Mouse (Mus musculus): ENCODE data around the gene Gpc6. TPM values are rescaled to one million over a fixed set of nuclear protein-coding genes. Genes with fewer than 3 reads are reported as not detected.
A peak's percentile ranks its signal among the peaks of the same experiment; 100 is the strongest.

Gene Gpc6
- polyA plus RNA-seq, 1 experiment from 2014 or later: 32.2 TPM

DNA sequence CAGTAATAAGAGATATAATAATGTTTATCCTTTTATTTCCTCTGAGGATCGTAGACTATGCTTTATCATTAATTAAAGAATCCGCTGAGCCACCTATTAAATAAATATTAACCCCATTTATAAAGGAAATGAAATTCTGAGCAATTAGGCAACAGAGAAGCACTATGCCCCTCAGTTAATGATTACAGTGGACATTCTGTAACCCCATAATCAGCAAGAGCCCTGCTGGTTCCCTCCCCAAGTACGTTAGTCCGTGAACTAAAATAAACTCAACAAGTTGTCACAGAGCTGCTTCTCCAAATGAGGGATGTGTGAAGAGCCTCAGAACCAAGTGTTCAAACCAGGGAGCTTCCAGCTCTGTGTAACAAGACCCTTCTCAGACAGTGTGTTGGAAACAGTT lies 892.1 kb downstream of the Gpc6 start:
- ATAC-seq (ENCODE audit: low FRiP score) (no peak), DNase-seq (ENCODE audit: low spot score) (no peak)
- H3K27ac ChIP-seq (ENCODE audit: low read depth, low read length): no peak overlapping the region
- 69% methylated on average over 4 of the region's 4 CpGs for WGBS
- H3K4me3 ChIP-seq (ENCODE audit: low read depth, low read length): no peak overlapping the region
- no peaks in the 10 kb centered on the region for H3K27me3 ChIP-seq (ENCODE audit: control insufficient read depth, insufficient read depth, low read length)
- no peak overlapping the region for H3K4me2 ChIP-seq (replicated peaks; ENCODE audit: low read depth, low read length)
- H3K9ac ChIP-seq (ENCODE audit: low read depth, low read length): no peak overlapping the region
- H3K9me3 ChIP-seq (ENCODE audit: control insufficient read depth, low read length): no peaks in the 10 kb centered on the region
- H3K36me3 ChIP-seq (ENCODE audit: control insufficient read depth, insufficient read depth, low read length): no peaks in the 10 kb centered on the region
- H3K4me1 ChIP-seq (replicated peaks; ENCODE audit: control insufficient read depth, insufficient read depth, low read length): no peaks in the 10 kb centered on the region

DNA sequence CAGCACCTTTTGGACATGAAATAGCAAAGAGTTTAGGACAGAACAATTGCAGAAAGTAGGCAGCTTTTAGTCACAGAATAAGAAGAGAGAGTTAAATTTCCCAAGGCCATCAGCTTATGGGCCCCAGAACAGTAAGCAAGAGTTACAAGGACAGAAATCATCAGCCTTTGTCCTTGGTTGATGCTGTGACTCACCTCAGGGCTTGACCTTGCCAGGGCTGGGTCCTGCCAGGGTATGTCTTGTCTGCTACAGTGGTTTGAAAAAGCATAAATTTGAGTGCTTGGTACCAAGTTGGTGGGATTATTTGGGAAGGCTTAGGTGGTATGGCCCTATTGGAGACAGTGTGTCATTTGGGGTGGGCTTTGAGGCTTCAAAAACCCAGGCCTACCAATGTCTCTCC lies 899.4 kb downstream of the Gpc6 start:
- Histone ChIP-seq H3K9me3 (ENCODE audit: control insufficient read depth, low read length) (no peaks in the 10 kb centered on the region), H3K4me3 (ENCODE audit: low read depth, low read length) (no peak overlapping the region), H3K9ac (ENCODE audit: low read depth, low read length) (no peak overlapping the region), H3K4me1 (replicated peaks; ENCODE audit: control insufficient read depth, insufficient read depth, low read length) (no peaks in the 10 kb centered on the region), H3K36me3 (ENCODE audit: control insufficient read depth, insufficient read depth, low read length) (no peaks in the 10 kb centered on the region), H3K27ac (ENCODE audit: low read depth, low read length) (no peak overlapping the region), H3K27me3 (ENCODE audit: control insufficient read depth, insufficient read depth, low read length) (no peaks in the 10 kb centered on the region), H3K4me2 (replicated peaks; ENCODE audit: low read depth, low read length) (no peak overlapping the region)
- no peak for ATAC-seq (ENCODE audit: low FRiP score)
- DNase-seq (ENCODE audit: low spot score): no peak

GRCm38 (mm10) chr14:117826294-117827046 lies 901.4 kb downstream of the Gpc6 start:
- H3K4me2 ChIP-seq (replicated peaks; ENCODE audit: low read depth, low read length): no peak overlapping the region
- no peaks in the 10 kb centered on the region for H3K4me1 ChIP-seq (replicated peaks; ENCODE audit: control insufficient read depth, insufficient read depth, low read length)
- no peak overlapping the region for H3K4me3 ChIP-seq (ENCODE audit: low read depth, low read length)
- H3K9me3 ChIP-seq (ENCODE audit: control insufficient read depth, low read length): no peaks in the 10 kb centered on the region
- DNase-seq (ENCODE audit: low spot score): no peak
- H3K27me3 ChIP-seq (ENCODE audit: control insufficient read depth, insufficient read depth, low read length): no peaks in the 10 kb centered on the region
- no peak overlapping the region for H3K9ac ChIP-seq (ENCODE audit: low read depth, low read length)
- no peak overlapping the region for H3K27ac ChIP-seq (ENCODE audit: low read depth, low read length)
- WGBS: 80% methylated on average over 8 of the region's 8 CpGs
- H3K36me3 ChIP-seq (ENCODE audit: control insufficient read depth, insufficient read depth, low read length): no peaks in the 10 kb centered on the region
- no peak for ATAC-seq (ENCODE audit: low FRiP score)

DNA sequence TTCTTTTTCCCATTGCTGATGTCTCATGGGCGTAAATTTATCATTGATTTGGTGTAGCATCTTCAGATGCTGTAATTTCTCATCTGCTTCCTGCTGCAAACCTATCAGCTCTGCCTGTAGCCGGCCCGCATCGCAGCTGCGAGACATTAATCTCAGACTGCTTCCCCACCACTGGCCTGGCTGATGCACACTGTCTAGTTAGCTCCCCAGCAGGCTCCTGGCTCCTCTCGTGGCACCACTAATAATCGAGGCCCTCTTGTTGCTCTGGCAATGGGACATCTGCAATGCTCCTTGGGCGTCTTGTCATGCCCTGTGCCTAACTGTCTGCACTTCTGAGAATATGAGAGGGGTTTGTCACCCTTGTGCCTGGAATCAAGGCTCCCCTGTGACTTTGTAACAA lies 906.2 kb downstream of the Gpc6 start:
- H3K27ac ChIP-seq (ENCODE audit: low read depth, low read length): no peak overlapping the region
- no peaks in the 10 kb centered on the region for H3K27me3 ChIP-seq (ENCODE audit: control insufficient read depth, insufficient read depth, low read length)
- H3K4me2 ChIP-seq (replicated peaks; ENCODE audit: low read depth, low read length): no peak overlapping the region
- no peak overlapping the region for H3K9ac ChIP-seq (ENCODE audit: low read depth, low read length)
- H3K4me3 ChIP-seq (ENCODE audit: low read depth, low read length): no peak overlapping the region
- H3K36me3 ChIP-seq (ENCODE audit: control insufficient read depth, insufficient read depth, low read length): no peaks in the 10 kb centered on the region
- no peaks in the 10 kb centered on the region for H3K4me1 ChIP-seq (replicated peaks; ENCODE audit: control insufficient read depth, insufficient read depth, low read length)
- WGBS: 65% methylated on average over 8 of the region's 8 CpGs
- ATAC-seq (ENCODE audit: low FRiP score) (peak; percentile 46; the same call in 1 of the 2 replicates), DNase-seq (ENCODE audit: low spot score) (no peak)
- no peaks in the 10 kb centered on the region for H3K9me3 ChIP-seq (ENCODE audit: control insufficient read depth, low read length)

- DNase-seq (ENCODE audit: low spot score) (peak; percentile 28), ATAC-seq (ENCODE audit: low FRiP score) (peak; percentile 33)
- Histone ChIP-seq H3K9me3 (ENCODE audit: control insufficient read depth, low read length) (no peaks in the 10 kb centered on the region), H3K4me1 (replicated peaks; ENCODE audit: control insufficient read depth, insufficient read depth, low read length) (no peaks in the 10 kb centered on the region), H3K4me3 (ENCODE audit: low read depth, low read length) (no peak overlapping the region), H3K4me2 (replicated peaks; ENCODE audit: low read depth, low read length) (no peak overlapping the region), H3K27ac (ENCODE audit: low read depth, low read length) (no peak overlapping the region), H3K36me3 (ENCODE audit: control insufficient read depth, insufficient read depth, low read length) (no peaks in the 10 kb centered on the region), H3K27me3 (ENCODE audit: control insufficient read depth, insufficient read depth, low read length) (no peaks in the 10 kb centered on the region), H3K9ac (ENCODE audit: low read depth, low read length) (no peak overlapping the region)
- WGBS: 49% methylated on average over 4 of the region's 4 CpGs
Measured at GRCm38 (mm10) chr14:117831731-117832130, 906.6 kb downstream of the Gpc6 start.

DNA sequence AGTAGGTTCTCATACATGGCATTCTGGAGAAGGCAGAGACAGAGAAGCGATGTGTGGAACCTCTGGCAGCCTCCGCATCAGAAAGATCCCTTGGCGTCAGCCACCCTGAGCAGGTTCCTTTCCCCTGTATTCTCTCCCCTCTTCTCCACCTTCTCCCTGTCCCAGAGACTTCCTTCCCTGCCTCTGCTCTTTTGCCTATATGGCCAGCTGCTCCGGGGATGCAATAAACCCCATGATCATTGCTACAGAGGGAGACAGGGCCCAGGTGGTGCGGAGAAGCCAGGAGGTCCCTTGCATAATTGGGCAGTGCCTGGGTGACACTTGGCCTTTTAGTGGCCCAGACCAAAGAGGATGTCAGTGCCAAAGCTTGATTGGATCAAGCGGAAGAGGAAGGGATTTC lies 910.4 kb downstream of the Gpc6 start:
- ATAC-seq (ENCODE audit: low FRiP score) (no peak), DNase-seq (ENCODE audit: low spot score) (no peak)
- no peaks in the 10 kb centered on the region for H3K9me3 ChIP-seq (ENCODE audit: control insufficient read depth, low read length)
- no peaks in the 10 kb centered on the region for H3K36me3 ChIP-seq (ENCODE audit: control insufficient read depth, insufficient read depth, low read length)
- H3K9ac ChIP-seq (ENCODE audit: low read depth, low read length): no peak overlapping the region
- no peaks in the 10 kb centered on the region for H3K27me3 ChIP-seq (ENCODE audit: control insufficient read depth, insufficient read depth, low read length)
- no peaks in the 10 kb centered on the region for H3K4me1 ChIP-seq (replicated peaks; ENCODE audit: control insufficient read depth, insufficient read depth, low read length)
- H3K4me3 ChIP-seq (ENCODE audit: low read depth, low read length): no peak overlapping the region
- 90% methylated on average over 6 of the region's 6 CpGs for WGBS
- no peak overlapping the region for H3K27ac ChIP-seq (ENCODE audit: low read depth, low read length)
- no peak overlapping the region for H3K4me2 ChIP-seq (replicated peaks; ENCODE audit: low read depth, low read length)

DNA sequence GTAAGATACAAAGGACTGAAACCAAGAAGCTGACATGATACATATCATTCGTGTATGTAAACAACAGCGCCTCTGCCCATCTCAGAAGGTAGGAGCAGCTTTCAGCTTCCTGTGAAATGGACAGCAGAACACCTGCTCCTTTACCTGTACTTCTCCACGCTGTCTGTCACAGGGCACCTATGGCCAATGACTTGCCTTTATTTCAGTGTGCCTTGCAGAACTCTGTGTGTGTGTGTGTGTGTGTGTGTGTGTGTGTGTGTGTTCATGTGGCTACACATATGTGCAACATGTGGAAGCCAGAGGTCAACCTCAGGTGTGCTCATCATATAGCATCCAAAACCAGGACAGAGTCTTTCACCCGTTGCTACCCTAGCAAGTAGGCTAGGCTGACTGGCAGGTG lies 911.9 kb downstream of the Gpc6 start:
- H3K9ac ChIP-seq (ENCODE audit: low read depth, low read length): no peak overlapping the region
- no peak overlapping the region for H3K4me2 ChIP-seq (replicated peaks; ENCODE audit: low read depth, low read length)
- no peaks in the 10 kb centered on the region for H3K9me3 ChIP-seq (ENCODE audit: control insufficient read depth, low read length)
- no peaks in the 10 kb centered on the region for H3K36me3 ChIP-seq (ENCODE audit: control insufficient read depth, insufficient read depth, low read length)
- no peaks in the 10 kb centered on the region for H3K27me3 ChIP-seq (ENCODE audit: control insufficient read depth, insufficient read depth, low read length)
- ATAC-seq (ENCODE audit: low FRiP score) (no peak), DNase-seq (ENCODE audit: low spot score) (no peak)
- no peak overlapping the region for H3K4me3 ChIP-seq (ENCODE audit: low read depth, low read length)
- WGBS: 90% methylated on average over 4 of the region's 4 CpGs
- H3K4me1 ChIP-seq (replicated peaks; ENCODE audit: control insufficient read depth, insufficient read depth, low read length): no peaks in the 10 kb centered on the region
- no peak overlapping the region for H3K27ac ChIP-seq (ENCODE audit: low read depth, low read length)

DNA sequence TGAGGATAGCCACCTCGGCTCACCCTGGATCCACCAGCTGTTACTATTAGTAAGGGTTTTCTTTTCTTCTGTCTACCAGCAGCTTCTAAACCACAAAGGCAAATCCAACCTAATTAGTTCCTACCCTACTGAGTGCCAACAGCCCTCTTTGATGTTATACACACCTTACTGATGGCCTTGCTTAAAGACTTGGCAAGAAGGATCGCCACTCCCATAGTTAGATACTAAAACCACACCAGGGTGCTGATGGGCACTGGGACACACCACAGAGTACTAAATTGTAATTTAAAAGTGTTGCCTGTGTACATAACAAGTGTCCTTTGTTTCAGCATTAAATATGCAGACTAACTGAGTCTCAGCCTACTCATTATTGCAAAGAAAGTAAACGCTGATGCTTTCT lies 912.6 kb downstream of the Gpc6 start:
- H3K36me3 ChIP-seq (ENCODE audit: control insufficient read depth, insufficient read depth, low read length): no peaks in the 10 kb centered on the region
- no peaks in the 10 kb centered on the region for H3K27me3 ChIP-seq (ENCODE audit: control insufficient read depth, insufficient read depth, low read length)
- no peak overlapping the region for H3K4me3 ChIP-seq (ENCODE audit: low read depth, low read length)
- ATAC-seq (ENCODE audit: low FRiP score) (no peak), DNase-seq (ENCODE audit: low spot score) (no peak)
- WGBS: 52% methylated on average over 3 of the region's 3 CpGs
- H3K27ac ChIP-seq (ENCODE audit: low read depth, low read length): no peak overlapping the region
- no peak overlapping the region for H3K9ac ChIP-seq (ENCODE audit: low read depth, low read length)
- no peaks in the 10 kb centered on the region for H3K9me3 ChIP-seq (ENCODE audit: control insufficient read depth, low read length)
- no peaks in the 10 kb centered on the region for H3K4me1 ChIP-seq (replicated peaks; ENCODE audit: control insufficient read depth, insufficient read depth, low read length)
- no peak overlapping the region for H3K4me2 ChIP-seq (replicated peaks; ENCODE audit: low read depth, low read length)

- Histone ChIP-seq H3K9me3 (ENCODE audit: control insufficient read depth, low read length) (no peaks in the 10 kb centered on the region), H3K4me1 (replicated peaks; ENCODE audit: control insufficient read depth, insufficient read depth, low read length) (no peaks in the 10 kb centered on the region), H3K27me3 (ENCODE audit: control insufficient read depth, insufficient read depth, low read length) (no peaks in the 10 kb centered on the region), H3K27ac (ENCODE audit: low read depth, low read length) (no peak overlapping the region; the same call in 1 of the 2 replicates), H3K9ac (ENCODE audit: low read depth, low read length) (no peak overlapping the region), H3K4me2 (replicated peaks; ENCODE audit: low read depth, low read length) (no peak overlapping the region), H3K4me3 (ENCODE audit: low read depth, low read length) (no peak overlapping the region), H3K36me3 (ENCODE audit: control insufficient read depth, insufficient read depth, low read length) (no peaks in the 10 kb centered on the region)
- DNase-seq (ENCODE audit: low spot score): no peak
- WGBS: 67% methylated on average over 4 of the region's 4 CpGs
- ATAC-seq (ENCODE audit: low FRiP score): no peak
Measured at GRCm38 (mm10) chr14:117841211-117841610, 916.1 kb downstream of the Gpc6 start.
